Mouse (Mus musculus): ENCODE results near the gene Gabpb2. TPM values are rescaled to one million over a fixed set of nuclear protein-coding genes. Genes with fewer than 3 reads are reported as not detected.
"Not testable (repeated sequence)": the region's sequence is repeated elsewhere in the genome, so short reads cannot be mapped to it uniquely, and the experiment has no call there.

Gene Gabpb2
- polyA plus RNA-seq, 1 experiment from 2014 or later: 3.1 TPM

DNA sequence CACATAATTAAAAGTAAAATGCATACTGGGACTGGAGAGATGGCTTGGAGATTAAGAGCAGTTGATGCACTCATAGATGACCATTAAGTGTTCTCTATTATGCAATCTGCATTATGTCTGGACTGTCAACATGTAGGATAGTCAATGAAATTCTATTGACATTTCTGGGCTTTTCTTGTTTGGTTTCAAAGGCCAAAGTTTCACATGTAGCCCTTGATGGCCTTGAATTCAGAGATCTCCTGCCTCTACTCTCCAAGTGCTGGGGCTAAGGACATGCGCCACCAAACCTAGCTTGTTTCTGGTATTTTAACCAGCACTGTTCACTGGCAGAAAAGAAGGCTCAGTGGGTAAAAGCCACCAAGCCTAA lies 4.1 kb downstream of the Gabpb2 start:
- Histone ChIP-seq H3K9me3 (ENCODE audit: control insufficient read depth) (no peaks in the 10 kb centered on the region), H3K36me3 (ENCODE audit: control insufficient read depth, insufficient read depth) (peaks cover 13% of the 10 kb centered on the region; the same call in 1 of the 2 replicates), H3K9ac (ENCODE audit: low read depth, low read length) (no peak overlapping the region), H3K4me3 (ENCODE audit: low read depth, low read length) (no peak overlapping the region), H3K27ac (ENCODE audit: low read depth, low read length) (no peak overlapping the region), H3K27me3 (replicated peaks; ENCODE audit: control insufficient read depth, insufficient read depth, low read length) (no peaks in the 10 kb centered on the region), H3K4me2 (replicated peaks; ENCODE audit: low read depth) (no peak overlapping the region), H3K4me1 (replicated peaks; ENCODE audit: control insufficient read depth, insufficient read depth, low read length) (0 out of 2 replicates have a peak, but pooled peaks cover 4% of the 10 kb centered on the region)
- ATAC-seq: no peak
- no peak for TF ChIP-seq CTCF (IDR thresholded peaks at IDR 0.05; ENCODE audit: low read depth)
- 93% methylated on average over 1 of the region's 1 CpGs for WGBS

DNA sequence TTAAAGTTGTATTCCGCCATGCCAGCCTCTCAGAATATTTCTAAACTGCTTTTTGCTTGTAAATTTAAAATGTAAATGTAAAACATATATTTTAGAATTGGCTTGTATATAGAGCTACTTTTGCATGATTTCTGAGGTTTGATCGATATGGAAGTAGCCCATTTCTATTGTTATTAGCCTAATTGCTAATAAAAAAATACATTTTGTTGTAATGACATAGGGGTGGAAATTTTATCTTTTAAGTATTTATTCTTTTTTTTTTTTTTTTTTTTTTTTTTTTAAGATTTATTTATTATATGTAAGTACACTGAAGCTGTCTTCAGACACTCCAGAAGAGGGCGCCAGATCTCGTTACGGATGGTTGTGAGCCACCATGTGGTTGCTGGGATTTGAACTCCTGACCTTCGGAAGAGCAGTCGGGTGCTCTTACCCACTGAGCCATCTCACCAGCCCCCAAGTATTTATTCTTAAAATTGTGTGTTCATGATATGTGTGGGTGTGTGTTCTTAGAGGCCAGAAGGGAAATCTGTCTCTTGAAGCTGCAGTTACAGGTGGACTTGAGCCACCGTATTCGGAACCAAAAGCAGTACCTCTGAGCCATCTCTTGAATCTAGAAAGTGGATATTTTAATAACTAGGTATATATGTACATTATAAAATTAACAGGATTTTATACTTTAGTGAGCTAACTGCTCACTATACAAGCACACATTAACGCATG lies 4.7 kb downstream of the Gabpb2 start:
- not testable (repeated sequence) for H3K4me1 ChIP-seq (replicated peaks; ENCODE audit: control insufficient read depth, insufficient read depth, low read length); H3K9me3 ChIP-seq (ENCODE audit: control insufficient read depth); H3K4me2 ChIP-seq (replicated peaks; ENCODE audit: low read depth); H3K9ac ChIP-seq (ENCODE audit: low read depth, low read length); H3K27me3 ChIP-seq (replicated peaks; ENCODE audit: control insufficient read depth, insufficient read depth, low read length); ATAC-seq; H3K27ac ChIP-seq (ENCODE audit: low read depth, low read length); H3K4me3 ChIP-seq (ENCODE audit: low read depth, low read length)
- peaks cover 19% of the 10 kb centered on the region; the same call in 1 of the 2 replicates for H3K36me3 ChIP-seq (ENCODE audit: control insufficient read depth, insufficient read depth)
- WGBS: 95% methylated on average over 7 of the region's 10 CpGs

DNA sequence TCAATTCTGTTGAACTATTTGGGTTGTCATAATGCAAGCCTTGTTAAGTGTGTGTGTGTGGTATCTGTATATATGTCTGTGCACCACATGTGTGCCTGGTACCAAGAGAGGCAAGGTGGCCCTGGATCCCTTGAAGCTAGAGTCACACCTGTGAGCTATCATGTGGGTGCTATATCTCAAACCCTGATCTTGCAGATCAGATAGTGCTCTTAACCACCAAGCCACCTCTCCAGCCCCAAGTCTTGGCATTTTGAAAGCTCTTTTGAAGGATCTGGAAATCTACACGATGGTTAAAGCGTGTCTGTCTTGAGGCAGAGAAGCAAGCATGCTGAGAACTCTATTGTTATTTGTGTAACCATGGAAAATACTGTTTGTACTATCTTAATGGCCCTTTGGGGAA lies 7.1 kb downstream of the Gabpb2 start:
- Histone ChIP-seq H3K9me3 (ENCODE audit: control insufficient read depth) (no peaks in the 10 kb centered on the region), H3K4me3 (ENCODE audit: low read depth, low read length) (no peak overlapping the region), H3K9ac (ENCODE audit: low read depth, low read length) (no peak overlapping the region), H3K4me1 (replicated peaks; ENCODE audit: control insufficient read depth, insufficient read depth, low read length) (no peaks in the 10 kb centered on the region), H3K4me2 (replicated peaks; ENCODE audit: low read depth) (no peak overlapping the region), H3K27ac (ENCODE audit: low read depth, low read length) (no peak overlapping the region), H3K27me3 (replicated peaks; ENCODE audit: control insufficient read depth, insufficient read depth, low read length) (no peaks in the 10 kb centered on the region), H3K36me3 (ENCODE audit: control insufficient read depth, insufficient read depth) (peaks cover 29% of the 10 kb centered on the region; the same call in 1 of the 2 replicates)
- TF ChIP-seq CTCF (IDR thresholded peaks at IDR 0.05; ENCODE audit: low read depth): no peak
- WGBS: 83% methylated on average over 2 of the region's 2 CpGs
- ATAC-seq: no peak

DNA sequence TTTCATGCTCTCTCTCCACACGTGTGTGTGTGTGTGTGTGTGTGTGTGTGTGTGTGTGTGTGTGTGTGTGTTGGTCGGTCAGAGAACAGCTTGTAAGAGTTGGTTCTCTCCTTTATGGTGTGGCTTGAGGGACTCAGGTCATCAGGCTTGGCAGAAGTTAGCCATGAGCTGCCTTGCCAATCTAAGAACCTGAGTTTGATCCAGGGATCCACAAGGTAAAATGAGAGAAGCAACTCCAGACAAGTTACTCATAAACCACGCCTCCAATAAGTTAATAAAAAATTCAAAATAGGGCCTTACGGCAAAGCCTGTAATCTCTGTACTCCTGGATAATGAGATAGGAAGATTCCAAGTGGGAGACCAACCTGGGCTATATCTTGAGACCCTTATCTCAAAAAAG lies 9.4 kb downstream of the Gabpb2 start:
- TF ChIP-seq CTCF (IDR thresholded peaks at IDR 0.05; ENCODE audit: low read depth): no peak
- Histone ChIP-seq H3K36me3 (ENCODE audit: control insufficient read depth, insufficient read depth) (peaks cover 37% of the 10 kb centered on the region), H3K27me3 (replicated peaks; ENCODE audit: control insufficient read depth, insufficient read depth, low read length) (no peaks in the 10 kb centered on the region), H3K9me3 (ENCODE audit: control insufficient read depth) (no peaks in the 10 kb centered on the region), H3K4me1 (replicated peaks; ENCODE audit: control insufficient read depth, insufficient read depth, low read length) (no peaks in the 10 kb centered on the region), H3K9ac (ENCODE audit: low read depth, low read length) (no peak overlapping the region), H3K4me2 (replicated peaks; ENCODE audit: low read depth) (no peak overlapping the region), H3K4me3 (ENCODE audit: low read depth, low read length) (no peak overlapping the region), H3K27ac (ENCODE audit: low read depth, low read length) (no peak overlapping the region)
- WGBS: 66% methylated on average over 4 of the region's 4 CpGs
- no peak for ATAC-seq

DNA sequence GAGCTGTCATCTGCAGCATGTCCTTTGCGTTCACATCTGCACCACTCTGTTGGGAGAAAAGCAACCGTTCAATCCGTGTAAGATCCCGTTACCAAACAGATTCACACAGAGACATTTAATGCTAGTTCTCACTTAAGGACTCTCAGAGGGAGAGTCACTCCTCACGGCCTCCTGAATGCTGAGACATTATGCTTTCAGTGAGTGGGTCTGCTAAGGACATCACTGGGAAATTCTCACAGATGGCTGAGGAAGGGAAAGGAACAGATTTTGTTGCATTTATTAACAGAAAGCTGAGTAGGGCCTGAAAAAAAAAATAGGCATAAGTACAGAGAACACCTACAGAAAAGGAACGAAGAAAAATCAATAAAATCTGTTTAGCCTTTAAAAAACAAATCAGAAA lies 13.8 kb downstream of the Gabpb2 start:
- TF ChIP-seq CTCF (IDR thresholded peaks at IDR 0.05; ENCODE audit: low read depth): no peak
- H3K4me2 ChIP-seq (replicated peaks; ENCODE audit: low read depth): no peak overlapping the region
- peaks cover 74% of the 10 kb centered on the region for H3K36me3 ChIP-seq (ENCODE audit: control insufficient read depth, insufficient read depth)
- 88% methylated on average over 6 of the region's 6 CpGs for WGBS
- H3K27me3 ChIP-seq (replicated peaks; ENCODE audit: control insufficient read depth, insufficient read depth, low read length): no peaks in the 10 kb centered on the region
- H3K27ac ChIP-seq (ENCODE audit: low read depth, low read length): no peak overlapping the region
- H3K9ac ChIP-seq (ENCODE audit: low read depth, low read length): no peak overlapping the region
- H3K4me1 ChIP-seq (replicated peaks; ENCODE audit: control insufficient read depth, insufficient read depth, low read length): no peaks in the 10 kb centered on the region
- ATAC-seq: no peak
- no peaks in the 10 kb centered on the region for H3K9me3 ChIP-seq (ENCODE audit: control insufficient read depth)
- H3K4me3 ChIP-seq (ENCODE audit: low read depth, low read length): no peak overlapping the region

DNA sequence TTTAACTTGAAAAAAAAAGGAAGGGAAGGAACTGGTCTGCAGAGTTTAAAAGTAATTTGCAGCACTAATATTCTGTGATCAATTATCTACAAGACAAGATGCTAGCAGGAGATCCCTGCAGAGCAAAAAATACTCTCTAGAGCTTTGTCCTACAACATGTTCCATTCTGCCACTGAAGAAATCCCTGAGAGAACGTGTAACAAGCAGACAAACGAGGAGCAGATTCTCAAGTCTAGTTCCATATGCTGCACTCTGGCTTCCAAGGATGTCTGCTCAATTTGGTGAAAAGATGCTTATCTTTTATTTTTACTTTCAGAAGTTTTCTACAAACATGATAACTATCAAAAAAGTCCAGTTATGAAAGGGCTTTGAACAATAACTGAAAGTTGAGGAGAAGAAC lies 17.2 kb downstream of the Gabpb2 start:
- Histone ChIP-seq H3K4me1 (replicated peaks; ENCODE audit: control insufficient read depth, insufficient read depth, low read length) (no peaks in the 10 kb centered on the region), H3K4me2 (replicated peaks; ENCODE audit: low read depth) (no peak overlapping the region), H3K36me3 (ENCODE audit: control insufficient read depth, insufficient read depth) (peaks cover 90% of the 10 kb centered on the region), H3K27ac (ENCODE audit: low read depth, low read length) (no peak overlapping the region), H3K27me3 (replicated peaks; ENCODE audit: control insufficient read depth, insufficient read depth, low read length) (no peaks in the 10 kb centered on the region), H3K4me3 (ENCODE audit: low read depth, low read length) (no peak overlapping the region), H3K9me3 (ENCODE audit: control insufficient read depth) (no peaks in the 10 kb centered on the region), H3K9ac (ENCODE audit: low read depth, low read length) (no peak overlapping the region)
- WGBS: 82% methylated on average over 2 of the region's 2 CpGs
- no peak for ATAC-seq
- no peak for TF ChIP-seq CTCF (IDR thresholded peaks at IDR 0.05; ENCODE audit: low read depth)

All from intestine, postnatal 0 days (tissue).